Mouse (Mus musculus): ENCODE measurements at regions not wholly inside any gene's neighbourhood (a gene's known extent, or its start where the extent isn't known, plus 50 kb on each side); places are given as distances from the start of the nearest gene placed in this dataset.
A peak's percentile ranks its signal among the peaks of the same experiment; 100 is the strongest.

GRCm38 (mm10) chr12:97882439-97882838 is 376.8 kb downstream of the Galc start:
- no peak overlapping the region for H3K4me3 ChIP-seq (replicated peaks; ENCODE audit: low read length)
- no peak for ATAC-seq (ENCODE audit: low FRiP score, low read depth)
- no peaks in the 10 kb centered on the region for H3K9me3 ChIP-seq (ENCODE audit: control insufficient read depth, low read length)
- no peaks in the 10 kb centered on the region for H3K4me1 ChIP-seq (ENCODE audit: control insufficient read depth, insufficient read depth, low read length)
- no peak for TF ChIP-seq POLR2A (IDR thresholded peaks at IDR 0.05; ENCODE audit: borderline replicate concordance, extremely low read depth, insufficient read depth, insufficient read length)
- no peak overlapping the region for H3K4me2 ChIP-seq (replicated peaks; ENCODE audit: low read depth, low read length, severe bottlenecking)
- H3K36me3 ChIP-seq (ENCODE audit: control insufficient read depth, insufficient read depth, low read length): no peaks in the 10 kb centered on the region
- no peak overlapping the region for H3K27ac ChIP-seq (replicated peaks; ENCODE audit: low read depth, low read length)
- no peaks in the 10 kb centered on the region for H3K27me3 ChIP-seq (ENCODE audit: control insufficient read depth, insufficient read depth, low read length)
- H3K9ac ChIP-seq (ENCODE audit: low read depth, low read length, severe bottlenecking): no peak overlapping the region
- no peak for DNase-seq (ENCODE audit: low spot score)
- WGBS: 77% methylated on average over 4 of the region's 4 CpGs

GRCm38 (mm10) chr12:97872391-97872790 is 386.9 kb downstream of the Galc start:
- 12% methylated on average over 2 of the region's 2 CpGs for WGBS

GRCm38 (mm10) chr12:97862921-97863320 is 396.3 kb downstream of the Galc start:
- TF ChIP-seq POLR2A (IDR thresholded peaks at IDR 0.05; ENCODE audit: borderline replicate concordance, extremely low read depth, insufficient read depth, insufficient read length): no peak
- 83% methylated on average over 3 of the region's 3 CpGs for WGBS
- Histone ChIP-seq H3K4me3 (replicated peaks; ENCODE audit: low read length) (no peak overlapping the region), H3K4me2 (replicated peaks; ENCODE audit: low read depth, low read length, severe bottlenecking) (no peak overlapping the region), H3K9ac (ENCODE audit: low read depth, low read length, severe bottlenecking) (no peak overlapping the region), H3K4me1 (ENCODE audit: control insufficient read depth, insufficient read depth, low read length) (no peaks in the 10 kb centered on the region), H3K36me3 (ENCODE audit: control insufficient read depth, insufficient read depth, low read length) (no peaks in the 10 kb centered on the region), H3K27me3 (ENCODE audit: control insufficient read depth, insufficient read depth, low read length) (no peaks in the 10 kb centered on the region), H3K9me3 (ENCODE audit: control insufficient read depth, low read length) (no peaks in the 10 kb centered on the region), H3K27ac (replicated peaks; ENCODE audit: low read depth, low read length) (no peak overlapping the region)
- no peak for ATAC-seq (ENCODE audit: low FRiP score, low read depth)
- DNase-seq (ENCODE audit: low spot score): no peak

More at GRCm38 (mm10) chr12:97872391-97872790, 386.9 kb downstream of the Galc start:
- H3K27me3 ChIP-seq (ENCODE audit: control insufficient read depth, insufficient read depth, low read length): no peaks in the 10 kb centered on the region
- H3K27ac ChIP-seq (replicated peaks; ENCODE audit: low read depth, low read length): no peak overlapping the region
- no peak overlapping the region for H3K4me2 ChIP-seq (replicated peaks; ENCODE audit: low read depth, low read length, severe bottlenecking)
- ATAC-seq (ENCODE audit: low FRiP score, low read depth) (no peak), DNase-seq (ENCODE audit: low spot score) (peak; percentile 91)
- no peaks in the 10 kb centered on the region for H3K4me1 ChIP-seq (ENCODE audit: control insufficient read depth, insufficient read depth, low read length)
- H3K9ac ChIP-seq (ENCODE audit: low read depth, low read length, severe bottlenecking): no peak overlapping the region
- H3K9me3 ChIP-seq (ENCODE audit: control insufficient read depth, low read length): no peaks in the 10 kb centered on the region
- TF ChIP-seq POLR2A (IDR thresholded peaks at IDR 0.05; ENCODE audit: borderline replicate concordance, extremely low read depth, insufficient read depth, insufficient read length): no peak
- H3K4me3 ChIP-seq (replicated peaks; ENCODE audit: low read length): no peak overlapping the region
- H3K36me3 ChIP-seq (ENCODE audit: control insufficient read depth, insufficient read depth, low read length): no peaks in the 10 kb centered on the region

- Histone ChIP-seq H3K9me3 (ENCODE audit: control insufficient read depth, low read length) (no peaks in the 10 kb centered on the region), H3K27ac (replicated peaks; ENCODE audit: low read depth, low read length) (no peak overlapping the region), H3K9ac (ENCODE audit: low read depth, low read length, severe bottlenecking) (no peak overlapping the region), H3K4me2 (replicated peaks; ENCODE audit: low read depth, low read length, severe bottlenecking) (no peak overlapping the region), H3K4me3 (replicated peaks; ENCODE audit: low read length) (no peak overlapping the region), H3K36me3 (ENCODE audit: control insufficient read depth, insufficient read depth, low read length) (no peaks in the 10 kb centered on the region), H3K4me1 (ENCODE audit: control insufficient read depth, insufficient read depth, low read length) (no peaks in the 10 kb centered on the region), H3K27me3 (ENCODE audit: control insufficient read depth, insufficient read depth, low read length) (no peaks in the 10 kb centered on the region)
- no peak for TF ChIP-seq POLR2A (IDR thresholded peaks at IDR 0.05; ENCODE audit: borderline replicate concordance, extremely low read depth, insufficient read depth, insufficient read length)
- 83% methylated on average over 8 of the region's 8 CpGs for WGBS
- ATAC-seq (ENCODE audit: low FRiP score, low read depth): no peak
- no peak for DNase-seq (ENCODE audit: low spot score)
These were observed 422.9 kb downstream of the Galc start for GRCm38 (mm10) chr12:97836202-97836908.

- DNase-seq (ENCODE audit: low spot score) (no peak), ATAC-seq (ENCODE audit: low FRiP score, low read depth) (no peak)
- Histone ChIP-seq H3K36me3 (ENCODE audit: control insufficient read depth, insufficient read depth, low read length) (no peaks in the 10 kb centered on the region), H3K9me3 (ENCODE audit: control insufficient read depth, low read length) (no peaks in the 10 kb centered on the region), H3K27me3 (ENCODE audit: control insufficient read depth, insufficient read depth, low read length) (no peaks in the 10 kb centered on the region), H3K9ac (ENCODE audit: low read depth, low read length, severe bottlenecking) (no peak overlapping the region), H3K4me3 (replicated peaks; ENCODE audit: low read length) (no peak overlapping the region), H3K4me2 (replicated peaks; ENCODE audit: low read depth, low read length, severe bottlenecking) (no peak overlapping the region), H3K4me1 (ENCODE audit: control insufficient read depth, insufficient read depth, low read length) (no peaks in the 10 kb centered on the region; the same call in 1 of the 2 replicates), H3K27ac (replicated peaks; ENCODE audit: low read depth, low read length) (no peak overlapping the region)
- 34% methylated on average over 16 of the region's 16 CpGs for WGBS
- TF ChIP-seq POLR2A (IDR thresholded peaks at IDR 0.05; ENCODE audit: borderline replicate concordance, extremely low read depth, insufficient read depth, insufficient read length): no peak
These were observed 465.7 kb downstream of the Galc start for GRCm38 (mm10) chr12:97793364-97794120.
